Mouse (Mus musculus): Measurements from ENCODE around the gene Popdc3.
A peak's percentile ranks its signal among the peaks of the same experiment; 100 is the strongest.
"Not testable (repeated sequence)": the region's sequence is repeated elsewhere in the genome, so short reads cannot be mapped to it uniquely, and the experiment has no call there.

The Popdc3 gene

DNA sequence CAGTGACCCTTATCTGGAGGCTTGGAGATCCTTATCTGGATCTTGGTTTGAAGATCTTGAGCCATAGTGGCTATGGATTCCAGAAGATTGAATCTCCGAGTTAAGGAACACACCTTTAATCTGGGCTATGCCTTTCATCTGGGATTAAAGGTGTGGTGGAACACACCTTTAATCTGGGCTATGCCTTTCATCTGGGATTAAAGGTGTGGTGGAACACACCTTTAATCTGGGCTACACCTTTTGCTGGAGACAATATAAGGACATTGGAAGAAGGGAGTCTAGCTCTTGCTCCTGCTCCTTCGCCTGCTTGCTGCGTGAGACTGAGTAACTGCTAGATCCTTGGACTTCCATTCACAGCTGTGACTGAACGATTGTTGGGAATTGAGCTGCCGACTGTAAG lies at the start of gene Popdc3:
Popdc3 (plus strand) TSS at position 301 of the 400 bp plus-strand sequence.
- DNase-seq = not testable (repeated sequence)

GRCm38 (mm10) chr10:45129105-45129504 lies 48.8 kb upstream of the Popdc3 start:
- peak; percentile 26 to 33 for DNase-seq

GRCm38 (mm10) chr10:45130004-45130403 lies 47.9 kb upstream of the Popdc3 start:
- DNase-seq = no peak

DNA sequence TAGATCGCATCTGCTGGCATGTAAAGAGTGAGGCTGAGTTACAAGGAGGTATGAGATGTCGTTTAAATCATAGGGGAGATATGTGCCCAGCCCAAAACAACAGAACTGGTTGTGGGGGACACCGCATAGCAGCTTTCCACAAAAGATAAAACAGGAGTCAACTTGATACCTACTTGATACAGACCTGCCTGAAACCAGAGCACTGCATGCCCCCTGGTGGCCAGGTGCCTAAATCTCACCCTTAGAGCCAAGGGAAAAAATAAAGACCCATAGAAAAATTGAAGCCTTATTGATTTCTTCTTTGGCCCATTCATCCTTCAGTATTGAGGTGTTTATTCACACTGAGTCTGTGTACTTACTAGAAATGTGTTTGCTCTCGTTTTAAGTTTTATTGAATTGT lies 45.5 kb upstream of the Popdc3 start:
- peak in 1 of 2 experiments; percentile 56 for DNase-seq

DNA sequence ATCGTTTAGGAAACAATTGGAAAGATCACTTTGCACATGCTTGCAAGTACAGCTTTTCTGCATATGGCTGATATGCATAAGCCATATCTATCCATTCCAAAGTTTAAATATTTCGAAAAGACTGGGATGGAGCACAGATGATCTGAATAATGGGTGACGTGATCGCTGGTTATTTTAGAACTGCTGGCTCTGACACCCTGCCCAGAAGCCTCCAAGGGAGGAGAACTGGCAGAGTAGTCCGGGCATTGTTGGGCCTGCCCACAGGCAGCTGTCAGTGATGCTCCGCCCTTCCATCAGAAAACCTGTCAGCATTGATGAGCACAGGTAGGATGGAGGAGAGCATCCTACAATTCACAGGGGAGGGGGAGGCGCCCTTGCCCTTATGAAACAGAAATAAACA lies 41.1 kb upstream of the Popdc3 start:
- DNase-seq = no peak

- DNase-seq = no peak
These were observed 38.0 kb upstream of the Popdc3 start for GRCm38 (mm10) chr10:45139910-45140309.

- no peak for DNase-seq
These were observed 37.3 kb upstream of the Popdc3 start for GRCm38 (mm10) chr10:45140474-45141212.

DNA sequence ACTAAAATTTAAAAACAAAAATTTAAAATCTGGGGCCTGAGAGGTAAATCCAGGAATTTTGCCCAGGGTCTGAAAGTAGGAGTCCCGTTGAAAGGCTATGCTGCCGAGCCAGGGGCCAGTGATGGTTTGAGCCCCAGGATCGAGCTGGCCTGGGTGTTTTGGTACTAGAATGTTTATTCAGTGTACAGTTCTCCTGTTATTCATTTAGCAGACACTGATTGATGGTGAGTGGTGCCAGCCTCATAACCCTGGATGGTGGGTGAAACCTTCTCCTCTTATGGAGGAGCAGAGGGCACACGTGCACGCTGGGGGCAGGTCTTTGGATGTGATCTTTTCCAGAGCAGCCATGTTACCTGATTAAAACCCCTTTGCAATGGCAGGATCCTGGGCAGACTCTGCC lies 35.5 kb upstream of the Popdc3 start:
- DNase-seq = no peak

GRCm38 (mm10) chr10:45144038-45144817 lies 33.7 kb upstream of the Popdc3 start:
- DNase-seq = no peak

DNA sequence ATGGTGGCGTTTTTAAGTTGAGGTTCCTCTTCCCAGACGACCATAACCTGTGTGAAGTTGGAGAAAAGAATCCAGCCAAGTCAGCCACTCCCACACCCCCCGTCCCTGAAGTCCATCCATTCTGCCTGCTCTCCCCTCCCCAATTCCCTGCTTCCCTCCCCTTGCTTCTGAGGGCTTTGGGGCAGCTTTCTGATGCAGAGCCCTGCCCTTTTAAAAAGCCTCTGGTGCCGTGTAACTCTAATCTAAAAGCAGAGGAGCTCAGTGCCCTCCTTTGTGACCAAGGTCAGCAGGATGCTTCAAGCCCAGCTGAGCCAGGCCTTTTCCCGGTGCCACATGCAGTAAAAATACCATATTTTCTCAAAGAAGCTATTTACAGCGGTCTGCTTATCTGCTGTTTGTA lies 31.1 kb upstream of the Popdc3 start:
- no peak for DNase-seq

DNA sequence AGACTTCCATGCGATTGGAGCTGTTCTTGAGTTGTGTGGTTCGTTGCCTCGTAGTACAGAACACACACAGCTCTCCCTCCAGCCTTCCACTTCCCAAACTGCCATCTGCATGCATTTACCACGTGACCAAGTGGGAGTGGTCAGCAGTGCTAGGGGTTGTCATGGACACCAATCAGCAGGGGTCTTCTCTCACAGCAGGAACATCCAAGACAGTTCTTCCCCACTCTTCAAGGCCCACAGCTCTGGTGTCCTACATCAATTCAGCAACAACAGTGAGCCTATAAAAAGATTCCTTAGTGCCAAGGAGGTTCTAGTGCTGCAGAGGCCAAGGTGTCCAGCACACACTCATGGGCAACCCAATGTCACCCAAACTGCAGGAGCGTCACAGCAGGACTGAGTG lies 26.8 kb upstream of the Popdc3 start:
- no peak for DNase-seq

DNA sequence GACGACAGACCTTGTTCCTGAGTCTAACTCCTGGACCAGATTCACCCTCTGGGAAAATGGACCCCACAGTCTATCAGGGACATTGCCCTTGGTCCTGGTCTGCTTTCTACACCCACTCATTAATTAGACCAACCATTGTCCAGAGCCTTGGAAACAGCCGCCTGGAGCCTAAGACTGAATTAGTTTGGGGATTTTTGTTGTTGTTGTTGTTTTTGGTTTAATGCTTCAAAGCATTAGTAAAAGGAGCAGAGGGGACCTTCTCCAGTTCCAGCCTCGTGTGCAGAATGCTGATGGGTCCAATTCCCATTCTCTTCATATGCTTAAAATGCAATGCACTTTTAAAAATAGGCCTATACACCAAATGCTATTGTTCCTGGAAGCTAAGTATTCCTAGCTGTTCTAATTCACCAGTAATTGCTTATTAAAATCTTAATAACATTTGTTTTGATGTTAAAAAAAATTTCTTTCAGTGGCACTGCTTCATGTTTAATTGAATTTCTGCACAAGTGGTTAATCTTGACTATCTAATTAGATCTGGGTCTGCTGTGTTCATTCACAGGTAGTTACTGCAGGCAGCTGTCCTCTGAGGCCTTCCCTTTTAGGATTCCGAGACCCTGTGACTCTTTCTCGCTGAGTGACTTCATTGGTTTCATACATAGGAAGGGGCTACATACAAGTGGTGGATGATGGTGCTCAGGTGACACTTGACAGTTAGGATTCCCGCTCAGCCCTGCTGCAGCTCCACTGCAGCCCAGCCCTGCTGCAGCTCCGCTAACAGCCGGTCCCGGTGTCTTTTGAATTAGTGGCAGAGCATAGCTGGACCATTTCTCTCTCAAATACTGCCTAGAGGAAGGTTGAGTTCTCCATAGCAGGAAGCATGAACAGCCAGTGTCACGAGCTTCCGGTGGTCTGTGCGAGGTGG lies 25.9 kb upstream of the Popdc3 start:
- DNase-seq = no peak

- no peak for DNase-seq
These were observed 23.3 kb upstream of the Popdc3 start for GRCm38 (mm10) chr10:45154557-45155060.

DNA sequence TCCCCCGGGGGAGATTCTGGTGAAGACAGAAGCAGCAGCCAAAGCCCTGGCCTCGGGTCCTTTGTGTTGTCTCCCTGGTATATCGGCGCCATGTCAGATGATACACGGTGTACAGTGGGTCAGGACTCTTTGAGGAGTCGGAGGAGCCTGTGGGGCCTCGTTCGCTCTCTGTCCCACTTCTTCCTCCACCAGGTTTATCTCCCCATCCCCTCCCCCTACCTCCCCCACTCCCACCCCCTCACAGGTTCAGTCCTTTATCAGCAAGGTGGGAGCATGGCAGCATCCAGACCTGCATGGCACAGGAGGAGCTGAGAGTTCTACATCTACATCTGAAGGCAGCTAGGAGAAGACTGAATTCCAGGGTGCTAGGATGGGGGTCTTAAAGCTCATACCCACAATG lies 12.0 kb upstream of the Popdc3 start:
- DNase-seq = no peak

DNA sequence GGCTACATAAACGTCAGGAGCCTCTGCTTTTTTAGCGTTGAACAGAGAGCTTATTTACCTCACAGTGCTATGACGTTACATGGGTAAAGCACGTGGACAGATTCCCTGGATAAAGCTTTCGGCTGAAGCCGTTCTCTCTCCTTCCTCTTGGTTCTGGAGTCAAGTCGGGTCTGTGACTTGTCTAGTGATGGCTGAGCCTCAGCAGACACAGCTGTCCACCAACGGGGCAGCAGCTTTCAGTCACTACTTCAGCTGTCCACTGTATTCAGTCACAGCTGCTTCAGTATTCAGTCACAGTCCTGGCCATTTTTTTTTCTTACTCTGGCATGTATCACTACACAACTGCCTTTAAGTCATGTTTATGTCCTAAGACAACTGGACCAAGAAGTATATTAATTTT lies 4.0 kb upstream of the Popdc3 start:
- DNase-seq = no peak

GRCm38 (mm10) chr10:45174345-45174744 lies 3.6 kb upstream of the Popdc3 start:
- no peak for DNase-seq

DNA sequence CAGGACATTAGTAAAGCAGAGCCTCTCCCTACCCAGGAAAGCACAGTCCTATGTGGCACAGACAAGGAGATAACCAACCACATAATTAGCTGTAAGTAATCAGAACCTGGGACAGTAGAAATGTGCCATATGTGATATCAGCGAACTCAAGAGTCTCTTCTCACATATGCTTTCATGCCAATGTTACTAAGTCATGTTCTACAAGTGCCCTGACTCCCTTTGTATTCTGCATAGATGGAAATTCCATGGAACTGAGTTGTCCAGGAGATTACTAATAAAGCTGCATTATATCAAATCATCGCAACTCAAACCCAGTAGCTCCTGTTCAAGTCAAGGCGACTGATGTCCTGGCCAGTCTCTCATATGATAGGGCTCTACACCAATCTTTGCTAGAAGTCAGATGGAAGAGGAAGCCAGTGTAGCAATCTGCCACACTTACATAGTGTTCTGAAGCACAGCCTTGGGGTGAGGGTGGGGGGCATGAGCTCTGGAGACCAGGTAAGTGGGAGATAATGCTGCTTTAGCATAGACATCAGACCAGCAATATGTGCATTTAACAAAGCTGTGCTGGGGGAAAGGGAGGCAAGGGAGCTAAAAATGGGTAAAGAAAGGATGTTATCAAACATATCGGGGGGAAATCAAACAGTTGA lies 2.9 kb downstream of the Popdc3 start:
- no peak for DNase-seq

- no peak for DNase-seq
These were observed 3.4 kb downstream of the Popdc3 start for GRCm38 (mm10) chr10:45181344-45181743.

GRCm38 (mm10) chr10:45185457-45185856 lies 7.6 kb downstream of the Popdc3 start:
- DNase-seq = no peak

DNA sequence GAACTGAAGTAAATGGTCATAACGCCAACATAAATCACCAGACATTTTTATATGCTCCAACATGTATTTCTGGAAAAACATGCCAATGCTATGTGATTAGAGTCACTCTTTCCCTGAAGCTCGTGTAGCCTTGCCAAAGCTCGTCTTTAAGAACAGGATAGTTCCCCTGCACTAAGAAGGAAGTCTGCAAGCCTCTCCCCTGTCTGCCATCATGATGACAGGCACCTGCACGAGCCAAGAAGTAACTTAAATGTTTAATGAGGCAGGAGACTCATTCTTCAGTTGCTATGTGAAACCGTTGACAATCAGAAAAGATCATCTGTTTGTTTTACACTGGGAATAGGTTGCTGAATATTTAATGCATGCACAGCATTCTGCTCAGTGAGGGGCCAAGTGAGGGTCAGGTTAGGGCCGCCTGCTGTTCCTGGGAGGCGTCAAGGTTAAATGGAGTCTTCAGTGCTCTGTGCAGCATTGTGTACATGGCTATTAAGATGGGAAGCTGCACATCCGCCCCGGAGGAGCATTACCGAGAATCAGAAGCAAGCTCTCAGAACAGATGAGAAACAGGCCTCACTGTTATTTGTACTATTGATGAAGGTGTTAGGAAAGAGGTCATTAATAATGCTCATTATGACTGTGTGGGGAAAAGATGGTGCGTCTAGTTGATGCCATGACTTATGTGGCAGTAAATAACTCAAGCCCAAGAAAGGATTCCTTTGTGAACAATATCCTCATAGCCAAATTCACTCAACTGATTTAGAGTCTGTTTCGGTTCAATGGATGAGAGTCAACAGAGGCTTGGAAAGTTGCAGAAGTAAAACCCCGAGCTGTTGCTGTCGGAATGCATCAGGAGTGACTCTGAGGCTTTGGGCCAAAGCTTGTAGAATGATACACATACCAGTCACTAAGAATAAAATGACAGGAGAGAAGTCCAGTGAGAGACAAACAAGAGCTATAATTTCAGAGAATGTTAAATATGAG lies 15.7 kb downstream of the Popdc3 start:
- DNase-seq = no peak

GRCm38 (mm10) chr10:45194531-45194930 lies 16.6 kb downstream of the Popdc3 start:
- DNase-seq = no peak

Measured in lung, postnatal 4 days (tissue).